Mouse (Mus musculus) forebrain, embryonic 12.5 days (tissue): ENCODE data around the gene Igf2bp1. TPM values are rescaled to one million over a fixed set of nuclear protein-coding genes. Genes with fewer than 3 reads are reported as not detected.
A peak's percentile ranks its signal among the peaks of the same experiment; 100 is the strongest.

ENCODE experiments used
- ATAC-seq: fragments of 200-750 bp; cut with Nextera tagmentation; 2 replicates; pipeline ENCODE4 v1.8.0; 2017; ENCODE audit warnings: moderate TSS enrichment; ENCODE audit not compliant: low FRiP score
- H3K27ac ChIP-seq: fragments of 300-500 bp; sonication (generic); 2 replicates; pipeline ENCODE4 v1.5.1; 2016; ENCODE audit warnings: mild to moderate bottlenecking
- H3K27me3 ChIP-seq: fragments of 300-500 bp; sonication (generic); 2 replicates; pipeline ENCODE4 v1.6.1; 2016; ENCODE audit warnings: mild to moderate bottlenecking
- H3K36me3 ChIP-seq: fragments of 300-500 bp; sonication (generic); replicated peaks from 2 replicates; pipeline ENCODE4 v1.6.1; 2016; ENCODE audit warnings: mild to moderate bottlenecking
- H3K4me1 ChIP-seq: fragments of 300-500 bp; sonication (generic); 2 replicates; pipeline ENCODE4 v1.6.1; 2016
- H3K4me2 ChIP-seq: fragments of 300-500 bp; sonication (generic); 2 replicates; pipeline ENCODE4 v1.6.1; 2016; ENCODE audit warnings: mild to moderate bottlenecking, moderate library complexity
- H3K4me3 ChIP-seq: fragments of 300-500 bp; sonication (generic); replicated peaks from 2 replicates; pipeline ENCODE4 v1.5.1; 2016; ENCODE audit warnings: mild to moderate bottlenecking
- H3K9ac ChIP-seq: fragments of 300-500 bp; sonication (generic); 2 replicates; pipeline ENCODE4 v1.6.1; 2016; ENCODE audit warnings: mild to moderate bottlenecking
- H3K9me3 ChIP-seq: fragments of 300-500 bp; sonication (generic); 2 replicates; pipeline ENCODE4 v1.6.1; 2016
- WGBS: fragments of 180-500 bp; shearing (Covaris S2); methylation state at CpG from one replicate; pipeline ENCODE4 v1.1.7; 2016; 5-methylcytosine and 5-hydroxymethylcytosine counted together
- polyA plus RNA-seq: library from polyadenylated mRNA; unstranded; fragments of >200 nt; fragmentation: Nextera tagmentation; extraction: Ambion mirVana; gene quantifications from 2 replicates; pipeline ENCODE4 v1.2.1, GENCODE M21; 2016

The Igf2bp1 gene
- polyA plus RNA-seq, 1 experiment from 2014 or later = 97.9 TPM

GRCm38 (mm10) chr11:96034116-96034515 is 28.4 kb upstream of the Igf2bp1 start:
- Histone ChIP-seq H3K27me3 (0 out of 2 replicates have a peak, but pooled peaks cover 11% of the 10 kb centered on the region), H3K27ac (no peak overlapping the region), H3K4me1 (peaks cover 15% of the 10 kb centered on the region), H3K36me3 (peaks cover 6% of the 10 kb centered on the region), H3K9me3 (no peaks in the 10 kb centered on the region), H3K4me3 (peak overlapping the region; percentile 78), H3K9ac (peak overlapping the region; percentile 74; the same call in 1 of the 2 replicates), H3K4me2 (peak overlapping the region; percentile 98)
- WGBS = 47% methylated on average over 8 of the region's 8 CpGs
- no peak for ATAC-seq

- no peak overlapping the region for H3K27ac ChIP-seq
- H3K4me3 ChIP-seq = no peak overlapping the region
- ATAC-seq = no peak
These were observed 27.5 kb upstream of the Igf2bp1 start for GRCm38 (mm10) chr11:96033264-96033663.

GRCm38 (mm10) chr11:96031701-96032100 is 26.0 kb upstream of the Igf2bp1 start:
- H3K4me3 ChIP-seq = no peak overlapping the region
- H3K9me3 ChIP-seq = no peaks in the 10 kb centered on the region
- ATAC-seq = no peak
- no peak overlapping the region for H3K4me2 ChIP-seq
- H3K27me3 ChIP-seq = 0 out of 2 replicates have a peak, but pooled peaks cover 11% of the 10 kb centered on the region
- no peak overlapping the region for H3K27ac ChIP-seq
- WGBS = 79% methylated on average over 2 of the region's 2 CpGs
- H3K36me3 ChIP-seq = no peaks in the 10 kb centered on the region
- no peak overlapping the region for H3K9ac ChIP-seq
- H3K4me1 ChIP-seq = peaks cover 15% of the 10 kb centered on the region

More at GRCm38 (mm10) chr11:96033264-96033663, 27.5 kb upstream of the Igf2bp1 start:
- no peaks in the 10 kb centered on the region for H3K36me3 ChIP-seq
- no peak overlapping the region for H3K9ac ChIP-seq
- H3K4me2 ChIP-seq = no peak overlapping the region
- WGBS = 100% methylated on average over 2 of the region's 3 CpGs
- peaks cover 15% of the 10 kb centered on the region for H3K4me1 ChIP-seq
- no peaks in the 10 kb centered on the region for H3K9me3 ChIP-seq
- 0 out of 2 replicates have a peak, but pooled peaks cover 11% of the 10 kb centered on the region for H3K27me3 ChIP-seq

- H3K4me1 ChIP-seq = peaks cover 10% of the 10 kb centered on the region
- H3K36me3 ChIP-seq = no peaks in the 10 kb centered on the region
- 0 out of 2 replicates have a peak, but pooled peaks cover 11% of the 10 kb centered on the region for H3K27me3 ChIP-seq
- H3K4me3 ChIP-seq = no peak overlapping the region
- no peak overlapping the region for H3K9ac ChIP-seq
- no peak overlapping the region for H3K27ac ChIP-seq
- no peak for ATAC-seq
- no peak overlapping the region for H3K4me2 ChIP-seq
- 90% methylated on average over 3 of the region's 3 CpGs for WGBS
- no peaks in the 10 kb centered on the region for H3K9me3 ChIP-seq
These were observed 24.8 kb upstream of the Igf2bp1 start for GRCm38 (mm10) chr11:96030571-96030970.

GRCm38 (mm10) chr11:96028130-96028529 is 22.4 kb upstream of the Igf2bp1 start:
- no peaks in the 10 kb centered on the region for H3K36me3 ChIP-seq
- no peak overlapping the region for H3K27ac ChIP-seq
- no peak for ATAC-seq
- H3K4me3 ChIP-seq = no peak overlapping the region
- 0 out of 2 replicates have a peak, but pooled peaks cover 11% of the 10 kb centered on the region for H3K27me3 ChIP-seq
- no peak overlapping the region for H3K4me2 ChIP-seq
- no peaks in the 10 kb centered on the region for H3K9me3 ChIP-seq
- no peaks in the 10 kb centered on the region for H3K4me1 ChIP-seq
- H3K9ac ChIP-seq = no peak overlapping the region
- 70% methylated on average over 5 of the region's 5 CpGs for WGBS

- H3K36me3 ChIP-seq = no peaks in the 10 kb centered on the region
- WGBS = 69% methylated on average over 4 of the region's 4 CpGs
These were observed 14.9 kb upstream of the Igf2bp1 start for GRCm38 (mm10) chr11:96020622-96021021.

GRCm38 (mm10) chr11:96017941-96018351 is 12.2 kb upstream of the Igf2bp1 start:
- no peak for ATAC-seq
- Histone ChIP-seq H3K27me3 (no peaks in the 10 kb centered on the region), H3K4me1 (peaks cover 2% of the 10 kb centered on the region; the same call in 1 of the 2 replicates), H3K36me3 (no peaks in the 10 kb centered on the region), H3K27ac (no peak overlapping the region), H3K9ac (no peak overlapping the region), H3K9me3 (no peaks in the 10 kb centered on the region), H3K4me2 (no peak overlapping the region), H3K4me3 (no peak overlapping the region)
- 14% methylated on average over 9 of the region's 9 CpGs for WGBS

More at GRCm38 (mm10) chr11:96020622-96021021, 14.9 kb upstream of the Igf2bp1 start:
- no peak for ATAC-seq
- Histone ChIP-seq H3K4me3 (no peak overlapping the region), H3K27me3 (no peaks in the 10 kb centered on the region), H3K9me3 (no peaks in the 10 kb centered on the region), H3K4me1 (no peaks in the 10 kb centered on the region; the same call in 1 of the 2 replicates), H3K9ac (no peak overlapping the region), H3K4me2 (no peak overlapping the region), H3K27ac (no peak overlapping the region)

- WGBS = 62% methylated on average over 5 of the region's 5 CpGs
- Histone ChIP-seq H3K9ac (no peak overlapping the region), H3K4me1 (peaks cover 10% of the 10 kb centered on the region; the same call in 1 of the 2 replicates), H3K27me3 (no peaks in the 10 kb centered on the region), H3K9me3 (no peaks in the 10 kb centered on the region), H3K36me3 (no peaks in the 10 kb centered on the region), H3K27ac (no peak overlapping the region), H3K4me3 (no peak overlapping the region), H3K4me2 (no peak overlapping the region)
- ATAC-seq = no peak
These were observed 9.7 kb upstream of the Igf2bp1 start for GRCm38 (mm10) chr11:96015421-96015820.

- 0 out of 2 replicates have a peak overlapping the region, but pooled peaks have one; percentile 16 for H3K4me3 ChIP-seq
- no peak overlapping the region for H3K9ac ChIP-seq
- no peaks in the 10 kb centered on the region for H3K9me3 ChIP-seq
- no peak overlapping the region for H3K27ac ChIP-seq
- H3K36me3 ChIP-seq = no peaks in the 10 kb centered on the region
- peak overlapping the region; percentile 45 for H3K4me2 ChIP-seq
- no peaks in the 10 kb centered on the region for H3K27me3 ChIP-seq
- 9% methylated on average over 3 of the region's 8 CpGs for WGBS
- no peak for ATAC-seq
- H3K4me1 ChIP-seq = peaks cover 14% of the 10 kb centered on the region
These were observed 6.2 kb upstream of the Igf2bp1 start for GRCm38 (mm10) chr11:96011982-96012381.

GRCm38 (mm10) chr11:96008827-96009226 is 3.1 kb upstream of the Igf2bp1 start:
- Histone ChIP-seq H3K4me1 (peaks cover 14% of the 10 kb centered on the region), H3K27me3 (no peaks in the 10 kb centered on the region), H3K27ac (no peak overlapping the region), H3K9me3 (no peaks in the 10 kb centered on the region), H3K36me3 (no peaks in the 10 kb centered on the region), H3K4me2 (no peak overlapping the region), H3K4me3 (no peak overlapping the region), H3K9ac (no peak overlapping the region)
- no peak for ATAC-seq
- 0% methylated on average over 1 of the region's 1 CpGs for WGBS

- Histone ChIP-seq H3K9ac (peak overlapping the region; percentile 94), H3K27me3 (no peaks in the 10 kb centered on the region), H3K27ac (peak overlapping the region; percentile 99), H3K4me1 (peaks cover 18% of the 10 kb centered on the region), H3K4me3 (peak overlapping the region; percentile 96), H3K36me3 (no peaks in the 10 kb centered on the region), H3K4me2 (peak overlapping the region; percentile 81), H3K9me3 (no peaks in the 10 kb centered on the region)
- WGBS = under 1% methylated on average over 33 of the region's 33 CpGs
- ATAC-seq = no peak
These were observed 1.9 kb upstream of the Igf2bp1 start for GRCm38 (mm10) chr11:96007516-96008235.

GRCm38 (mm10) chr11:96006852-96007515 is 1.2 kb upstream of the Igf2bp1 start:
- Histone ChIP-seq H3K4me2 (peak overlapping the region; percentile 81), H3K4me1 (peaks cover 21% of the 10 kb centered on the region), H3K4me3 (peak overlapping the region; percentile 96), H3K27me3 (no peaks in the 10 kb centered on the region), H3K9ac (peak overlapping the region; percentile 94), H3K9me3 (no peaks in the 10 kb centered on the region), H3K36me3 (no peaks in the 10 kb centered on the region), H3K27ac (peak overlapping the region; percentile 99)
- WGBS = under 1% methylated on average over 66 of the region's 67 CpGs
- peak; percentile 89 for ATAC-seq
